Mouse (Mus musculus) hindbrain, embryonic 11.5 days (tissue): ENCODE measurements around the gene Zfp39. TPM values are rescaled to one million over a fixed set of nuclear protein-coding genes. Genes with fewer than 3 reads are reported as not detected.

Experiments
- ATAC-seq: fragments of 200-750 bp; cut with Nextera tagmentation; 2 replicates; pipeline ENCODE4 v1.8.0; 2017; ENCODE audit warnings: mild to moderate bottlenecking, moderate TSS enrichment, moderate library complexity; ENCODE audit not compliant: low FRiP score
- DNase-seq: peaks from one replicate; pipeline ENCODE4 v3.0.0-alpha.2; 2015; ENCODE audit warnings: low spot score
- H3K27ac ChIP-seq: fragments of 300-500 bp; sonication (generic); 2 replicates; pipeline ENCODE4 v1.5.1; 2014; ENCODE audit warnings: mild to moderate bottlenecking, low read depth, low read length
- H3K27me3 ChIP-seq: fragments of 300-500 bp; sonication (generic); 2 replicates; pipeline ENCODE4 v1.6.1; 2014; ENCODE audit warnings: mild to moderate bottlenecking, low read length, moderate library complexity, mixed read lengths; ENCODE audit not compliant: control insufficient read depth, insufficient read depth
- H3K36me3 ChIP-seq: fragments of 300-500 bp; sonication (generic); 2 replicates; pipeline ENCODE4 v1.6.1; 2014; ENCODE audit warnings: mild to moderate bottlenecking, low read length, moderate library complexity, mixed read lengths; ENCODE audit not compliant: control insufficient read depth, insufficient read depth
- H3K4me1 ChIP-seq: fragments of 300-500 bp; sonication (generic); replicated peaks from 2 replicates; pipeline ENCODE4 v1.6.1; 2014; ENCODE audit warnings: low read length, mixed read lengths; ENCODE audit not compliant: control insufficient read depth, insufficient read depth
- H3K4me2 ChIP-seq: fragments of 300-500 bp; sonication (generic); replicated peaks from 2 replicates; pipeline ENCODE4 v1.6.1; 2014; ENCODE audit warnings: mild to moderate bottlenecking, low read depth, low read length
- H3K4me3 ChIP-seq: fragments of 300-500 bp; sonication (generic); 2 replicates; pipeline ENCODE4 v1.5.1; 2014; ENCODE audit warnings: low read depth, low read length
- H3K9ac ChIP-seq: fragments of 300-500 bp; sonication (generic); 2 replicates; pipeline ENCODE4 v1.6.1; 2014; ENCODE audit warnings: low read depth, low read length
- H3K9me3 ChIP-seq: fragments of 300-500 bp; sonication (generic); 2 replicates; pipeline ENCODE4 v1.6.1; 2016; ENCODE audit warnings: low read length; ENCODE audit not compliant: control insufficient read depth
- WGBS: fragments of 180-500 bp; shearing (Covaris S2); extraction: QIAGEN DNeasy Blood & Tissue Kit; methylation state at CpG from one replicate; pipeline ENCODE4 v1.1.7; 2014; 5-methylcytosine and 5-hydroxymethylcytosine counted together
- polyA plus RNA-seq: library from polyadenylated mRNA; unstranded; fragments of >200 nt; fragmentation: Nextera tagmentation; extraction: Ambion mirVana; gene quantifications from 2 replicates; pipeline ENCODE4 v1.2.1, GENCODE M21; 2014

Zfp39 gene
- polyA plus RNA-seq, 1 experiment from 2014 or later = 7.5 TPM

DNA sequence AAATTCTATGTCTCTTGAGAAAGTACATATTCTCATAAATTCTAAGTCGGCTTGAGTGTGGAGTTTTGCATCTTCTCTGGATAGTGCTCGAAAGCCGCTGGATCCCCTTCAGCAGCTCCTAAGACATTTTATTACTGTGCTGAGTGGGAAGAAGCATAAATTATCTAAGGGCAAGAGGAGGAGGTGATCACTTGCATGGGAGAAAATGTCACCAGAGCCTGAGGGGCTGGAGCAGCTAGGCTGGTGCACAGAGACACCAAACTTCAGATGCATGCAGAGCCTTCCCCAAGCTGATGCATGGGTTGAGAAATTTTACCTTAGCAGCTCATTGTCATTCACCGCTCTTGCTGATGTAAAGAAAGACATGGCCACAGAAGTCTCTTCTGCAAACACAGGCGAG, 40.1 kb upstream of the Zfp39 start:
- no peaks in the 10 kb centered on the region for H3K27me3 ChIP-seq
- ATAC-seq (no peak), DNase-seq (no peak)
- no peaks in the 10 kb centered on the region for H3K4me1 ChIP-seq
- H3K4me2 ChIP-seq = no peak overlapping the region
- H3K9ac ChIP-seq = no peak overlapping the region
- no peak overlapping the region for H3K27ac ChIP-seq
- no peaks in the 10 kb centered on the region for H3K9me3 ChIP-seq
- H3K36me3 ChIP-seq = no peaks in the 10 kb centered on the region
- WGBS = 80% methylated on average over 5 of the region's 5 CpGs
- no peak overlapping the region for H3K4me3 ChIP-seq

DNA sequence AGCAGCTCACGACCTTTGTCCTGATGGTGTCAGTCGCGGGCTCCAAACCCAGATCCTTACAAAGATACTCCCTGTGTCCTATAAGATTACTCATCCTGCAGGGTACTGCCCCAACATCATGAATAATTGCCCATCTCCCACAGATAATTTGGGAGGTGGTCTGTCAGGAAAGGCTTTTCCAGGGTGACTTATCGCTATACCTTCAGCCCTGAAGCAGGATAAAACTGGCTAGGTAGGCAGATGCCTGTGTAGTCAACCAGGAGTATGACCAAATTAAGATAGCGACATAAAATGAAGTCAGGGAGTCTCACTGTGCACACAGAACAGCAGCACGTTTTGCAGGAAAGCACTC, 35.0 kb upstream of the Zfp39 start:
- Histone ChIP-seq H3K36me3 (0 out of 2 replicates have a peak, but pooled peaks cover 3% of the 10 kb centered on the region), H3K9me3 (no peaks in the 10 kb centered on the region), H3K4me2 (peak overlapping the region; percentile 82), H3K27me3 (no peaks in the 10 kb centered on the region), H3K4me1 (0 out of 2 replicates have a peak, but pooled peaks cover 3% of the 10 kb centered on the region), H3K9ac (peak overlapping the region; percentile 96; the same call in 1 of the 2 replicates), H3K4me3 (peak overlapping the region; percentile 95), H3K27ac (peak overlapping the region; percentile 75)
- 20% methylated on average over 6 of the region's 6 CpGs for WGBS
- no peak for DNase-seq
- ATAC-seq = no peak

DNA sequence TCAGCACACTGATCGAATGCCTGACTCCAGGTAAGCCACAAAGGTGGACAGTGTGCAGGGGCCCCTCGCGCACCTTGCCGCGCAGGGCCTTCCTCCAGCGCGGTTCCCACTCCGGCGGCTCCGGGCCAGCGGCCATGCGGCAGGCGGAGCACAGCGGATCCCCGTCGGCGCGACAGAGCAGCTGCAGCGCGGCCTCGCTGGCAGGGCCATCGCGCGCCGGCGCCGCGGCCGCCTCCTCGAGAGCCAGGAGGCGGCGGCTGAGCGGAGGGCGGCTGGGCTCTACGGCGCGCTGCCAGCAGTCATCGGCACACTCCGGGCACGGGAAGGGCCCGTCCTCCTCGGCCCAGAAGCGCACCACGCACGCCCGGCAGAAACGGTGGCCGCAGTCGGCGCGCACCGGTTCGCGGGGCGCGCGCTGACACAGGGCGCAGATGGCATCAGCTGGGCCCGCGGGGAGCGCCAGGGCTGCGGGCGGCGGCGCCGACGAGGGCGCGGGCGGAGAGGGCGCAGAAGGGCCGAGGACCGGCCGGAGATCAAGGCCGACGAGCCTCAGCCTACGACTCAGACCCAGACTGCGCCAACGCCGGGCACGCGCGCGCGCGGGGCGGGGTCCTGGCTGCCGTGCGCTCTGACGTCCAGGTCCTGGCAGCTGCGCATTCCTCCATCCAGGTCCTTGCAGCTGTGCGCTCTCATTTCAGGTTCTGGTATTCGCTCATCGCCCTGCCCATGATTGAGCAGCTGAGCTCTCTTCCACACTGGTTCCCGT, 34.5 kb upstream of the Zfp39 start, which contains the start of gene Rnf187:
Gene Rnf187 (minus strand): TSS at position 595 of the 766 bp plus-strand sequence.
- peaks cover 4% of the 10 kb centered on the region; the same call in 1 of the 2 replicates for H3K36me3 ChIP-seq
- H3K27me3 ChIP-seq = no peaks in the 10 kb centered on the region
- DNase-seq (peak; percentile 96), ATAC-seq (peak; percentile 97)
- peak within 1 kb of the TSS; percentile 88 for H3K27ac ChIP-seq
- WGBS = under 1% methylated on average over 42 of the region's 95 CpGs
- 0 out of 2 replicates have a peak, but pooled peaks cover 3% of the 10 kb centered on the region for H3K4me1 ChIP-seq
- peak within 1 kb of the TSS; percentile 96 for H3K9ac ChIP-seq
- H3K4me3 ChIP-seq = peak within 1 kb of the TSS; percentile 95
- no peaks in the 10 kb centered on the region for H3K9me3 ChIP-seq
- H3K4me2 ChIP-seq = peak within 1 kb of the TSS; percentile 82

DNA sequence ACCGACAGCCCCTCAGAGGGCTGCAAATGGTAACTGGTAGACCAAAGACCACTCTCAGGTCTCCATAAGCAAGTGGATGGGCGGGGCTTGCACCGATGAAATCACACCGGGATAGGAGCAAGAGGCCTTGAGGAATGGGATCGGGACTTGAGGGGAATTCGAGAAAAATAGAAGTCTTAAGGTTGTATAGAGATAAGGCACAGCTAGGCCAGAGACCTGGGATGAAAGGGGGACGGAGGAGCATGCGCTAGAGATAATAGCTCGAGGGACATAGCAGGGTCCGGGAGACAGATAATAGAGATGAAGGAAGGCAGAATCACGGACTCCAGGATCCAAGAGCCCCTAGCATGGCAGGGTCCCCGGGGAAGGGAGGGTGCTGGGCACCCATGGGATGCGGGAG, 33.9 kb upstream of the Zfp39 start:
- no peaks in the 10 kb centered on the region for H3K9me3 ChIP-seq
- peak; percentile 2; the same call in 1 of the 2 replicates for ATAC-seq
- H3K4me3 ChIP-seq = peak overlapping the region; percentile 95
- H3K36me3 ChIP-seq = peaks cover 9% of the 10 kb centered on the region
- H3K4me1 ChIP-seq = 0 out of 2 replicates have a peak, but pooled peaks cover 3% of the 10 kb centered on the region
- DNase-seq = peak; percentile 55
- H3K27me3 ChIP-seq = no peaks in the 10 kb centered on the region
- peak overlapping the region; percentile 82 for H3K4me2 ChIP-seq
- peak overlapping the region; percentile 88 for H3K27ac ChIP-seq
- WGBS = 1% methylated on average over 13 of the region's 13 CpGs
- H3K9ac ChIP-seq = peak overlapping the region; percentile 96

DNA sequence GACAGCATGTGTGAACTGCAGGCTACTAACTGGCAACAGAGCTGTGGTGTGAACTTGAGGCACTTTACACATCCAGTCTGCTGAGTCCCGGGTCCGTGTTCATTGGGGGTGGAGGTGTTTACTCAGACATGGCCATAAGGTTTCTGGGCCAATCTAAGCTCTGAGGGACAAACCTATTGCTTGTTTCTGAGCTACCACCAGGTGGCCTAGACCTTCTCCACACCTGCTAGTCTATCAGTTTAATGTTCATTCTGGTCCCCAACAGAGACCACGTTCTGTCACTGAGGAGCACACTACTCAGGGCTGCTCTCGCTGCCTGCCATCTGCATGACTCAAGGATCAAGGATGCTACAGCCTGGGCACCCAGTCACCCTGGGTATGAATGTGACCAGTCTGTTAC, 27.6 kb upstream of the Zfp39 start:
- Histone ChIP-seq H3K36me3 (peaks cover 12% of the 10 kb centered on the region), H3K9ac (no peak overlapping the region), H3K9me3 (no peaks in the 10 kb centered on the region), H3K4me3 (no peak overlapping the region), H3K27ac (no peak overlapping the region), H3K4me2 (no peak overlapping the region), H3K4me1 (0 out of 2 replicates have a peak, but pooled peaks cover 1% of the 10 kb centered on the region), H3K27me3 (no peaks in the 10 kb centered on the region)
- DNase-seq = no peak
- ATAC-seq = no peak
- WGBS = 86% methylated on average over 4 of the region's 4 CpGs

DNA sequence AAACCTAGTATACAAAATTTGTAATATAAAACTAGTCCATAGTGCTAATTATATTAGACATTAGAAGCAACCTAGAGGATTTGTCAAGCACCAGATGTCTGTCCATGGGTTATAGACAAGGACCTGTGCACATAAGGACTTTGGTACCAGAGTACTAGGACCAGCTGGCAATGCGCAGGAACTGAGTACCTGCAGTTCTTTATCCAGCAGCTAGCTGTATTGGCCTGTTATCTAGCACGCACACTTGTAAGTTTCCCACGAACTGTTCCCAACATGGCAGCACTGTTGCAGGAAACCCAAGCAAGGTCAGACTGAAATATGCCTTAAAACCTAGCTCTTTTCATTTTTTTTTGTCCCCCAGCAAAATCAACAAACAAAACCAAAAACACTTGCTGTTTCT, 26.2 kb upstream of the Zfp39 start:
- Histone ChIP-seq H3K27me3 (no peaks in the 10 kb centered on the region), H3K9ac (no peak overlapping the region), H3K4me1 (no peaks in the 10 kb centered on the region), H3K4me3 (no peak overlapping the region), H3K4me2 (no peak overlapping the region), H3K9me3 (no peaks in the 10 kb centered on the region), H3K36me3 (peaks cover 10% of the 10 kb centered on the region), H3K27ac (no peak overlapping the region)
- WGBS = 95% methylated on average over 3 of the region's 3 CpGs
- ATAC-seq (no peak), DNase-seq (no peak)

DNA sequence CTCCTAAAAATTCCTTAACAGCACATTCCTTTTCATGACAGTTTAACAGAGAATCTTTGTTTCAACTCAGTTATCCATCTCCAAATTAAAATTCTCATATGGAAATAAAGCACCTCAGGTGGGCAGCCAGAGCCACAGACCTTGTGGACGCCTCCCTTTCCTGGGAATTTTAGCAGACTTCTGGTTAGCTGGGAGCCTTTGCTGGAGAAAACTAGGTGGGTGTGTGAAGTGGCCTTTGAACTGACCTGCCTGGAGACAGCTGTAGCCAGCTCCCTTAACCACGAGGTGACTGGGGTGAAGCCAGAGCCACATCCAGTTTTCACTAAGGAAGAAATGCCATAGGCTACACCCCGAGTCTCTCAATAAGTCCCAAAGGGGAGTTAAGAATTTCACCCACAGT, 25.6 kb upstream of the Zfp39 start:
- ATAC-seq (no peak), DNase-seq (no peak)
- Histone ChIP-seq H3K4me1 (no peaks in the 10 kb centered on the region), H3K4me2 (no peak overlapping the region), H3K27me3 (no peaks in the 10 kb centered on the region), H3K4me3 (no peak overlapping the region), H3K9ac (no peak overlapping the region), H3K9me3 (no peaks in the 10 kb centered on the region), H3K27ac (no peak overlapping the region), H3K36me3 (peaks cover 10% of the 10 kb centered on the region)
- 68% methylated on average over 3 of the region's 3 CpGs for WGBS

DNA sequence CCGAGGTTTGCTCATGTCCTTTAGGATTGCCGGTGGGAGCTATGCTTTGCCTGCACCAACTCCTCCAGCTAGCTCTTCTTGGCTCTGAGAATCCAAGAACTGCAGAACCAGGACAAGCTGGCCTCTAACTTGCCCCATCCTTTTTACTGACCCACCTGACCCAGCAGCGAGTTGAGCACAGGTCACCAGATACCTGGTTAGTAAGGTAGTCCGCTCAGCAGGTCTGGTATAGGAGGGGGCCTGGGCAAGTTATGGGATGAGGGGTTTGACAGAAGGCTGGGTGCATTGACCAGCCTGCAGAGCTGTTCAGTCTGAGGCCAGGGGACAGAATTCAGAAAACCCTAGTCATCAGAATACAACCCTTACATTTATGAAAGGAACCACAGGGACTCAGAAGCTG, 25.0 kb upstream of the Zfp39 start:
- H3K9me3 ChIP-seq = no peaks in the 10 kb centered on the region
- no peak overlapping the region for H3K4me2 ChIP-seq
- H3K4me3 ChIP-seq = no peak overlapping the region
- no peak overlapping the region for H3K9ac ChIP-seq
- H3K27ac ChIP-seq = no peak overlapping the region
- H3K36me3 ChIP-seq = peaks cover 10% of the 10 kb centered on the region
- ATAC-seq (no peak), DNase-seq (no peak)
- H3K27me3 ChIP-seq = no peaks in the 10 kb centered on the region
- WGBS = 80% methylated on average over 4 of the region's 4 CpGs
- H3K4me1 ChIP-seq = no peaks in the 10 kb centered on the region
